Mouse (Mus musculus): ENCODE data around the gene Myom1. TPM values are rescaled to one million over a fixed set of nuclear protein-coding genes. Genes with fewer than 3 reads are reported as not detected.

Myom1 gene
- polyA plus RNA-seq, 1 experiment from 2014 or later = 1.3 TPM

GRCm38 (mm10) chr17:70985501-70986354, 16.7 kb upstream of the Myom1 start:
- 91% methylated on average over 15 of the region's 15 CpGs for WGBS
- no peak for ATAC-seq (replicated peaks)
- Histone ChIP-seq H3K4me1 (peaks cover 24% of the 10 kb centered on the region), H3K9me3 (no peaks in the 10 kb centered on the region), H3K27ac (no peak overlapping the region), H3K9ac (no peak overlapping the region), H3K36me3 (replicated peaks) (0 out of 2 replicates have a peak, but pooled peaks cover 3% of the 10 kb centered on the region), H3K27me3 (replicated peaks) (no peaks in the 10 kb centered on the region), H3K4me2 (no peak overlapping the region), H3K4me3 (no peak overlapping the region)

DNA sequence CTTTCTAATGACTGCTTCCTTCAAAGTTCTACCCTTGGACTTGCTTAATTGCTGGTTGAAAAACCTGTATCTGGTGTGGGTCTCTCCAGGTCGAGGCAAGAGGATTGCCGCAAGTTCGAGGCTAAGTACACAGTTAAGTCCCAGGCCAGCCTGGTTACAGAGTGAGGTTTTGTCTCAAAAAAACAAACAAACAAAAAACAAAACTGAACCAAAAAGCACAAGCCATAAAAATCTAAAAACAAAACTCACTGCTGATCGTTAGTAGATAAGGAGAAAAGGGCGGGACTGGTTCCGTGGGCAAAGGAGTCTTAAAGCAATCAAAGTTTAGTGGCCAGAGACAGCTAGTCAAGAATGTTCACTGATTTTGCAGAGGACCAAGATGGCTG, 16.1 kb upstream of the Myom1 start:
- 94% methylated on average over 6 of the region's 6 CpGs for WGBS
- H3K4me3 ChIP-seq = no peak overlapping the region
- H3K9ac ChIP-seq = no peak overlapping the region
- H3K36me3 ChIP-seq (replicated peaks) = 0 out of 2 replicates have a peak, but pooled peaks cover 2% of the 10 kb centered on the region
- H3K4me1 ChIP-seq = peaks cover 28% of the 10 kb centered on the region
- no peak for ATAC-seq (replicated peaks)
- H3K9me3 ChIP-seq = no peaks in the 10 kb centered on the region
- H3K27ac ChIP-seq = no peak overlapping the region
- H3K4me2 ChIP-seq = no peak overlapping the region
- no peaks in the 10 kb centered on the region for H3K27me3 ChIP-seq (replicated peaks)

GRCm38 (mm10) chr17:70986831-70987660, 15.4 kb upstream of the Myom1 start:
- Histone ChIP-seq H3K4me3 (no peak overlapping the region), H3K27ac (no peak overlapping the region), H3K27me3 (replicated peaks) (no peaks in the 10 kb centered on the region), H3K9ac (no peak overlapping the region), H3K4me1 (peaks cover 30% of the 10 kb centered on the region), H3K36me3 (replicated peaks) (no peaks in the 10 kb centered on the region), H3K9me3 (no peaks in the 10 kb centered on the region), H3K4me2 (no peak overlapping the region)
- 89% methylated on average over 15 of the region's 15 CpGs for WGBS
- no peak for ATAC-seq (replicated peaks)

DNA sequence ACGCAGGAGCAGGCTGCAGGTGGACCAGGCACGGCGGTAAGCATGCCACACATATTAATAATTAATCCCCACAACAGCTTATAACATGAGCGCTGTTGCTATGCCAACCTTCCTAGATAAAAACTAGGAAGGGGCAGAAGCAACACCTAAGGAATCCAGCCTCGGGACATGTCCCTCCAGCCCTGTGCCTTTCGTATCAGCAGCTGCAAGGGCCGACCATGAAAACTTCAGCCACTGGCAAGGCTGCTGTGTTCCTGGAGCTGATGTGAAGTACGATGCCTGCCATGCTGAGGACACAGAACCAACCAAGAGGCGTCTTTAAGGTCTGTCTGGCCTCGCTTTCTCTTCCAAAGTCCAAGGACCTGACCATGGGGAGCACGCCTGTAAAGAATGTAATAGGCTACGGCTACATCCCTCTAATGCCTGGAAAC, 14.1 kb upstream of the Myom1 start:
- WGBS = 85% methylated on average over 12 of the region's 12 CpGs
- H3K4me2 ChIP-seq = peak overlapping the region; percentile 0; the same call in 1 of the 2 replicates

DNA sequence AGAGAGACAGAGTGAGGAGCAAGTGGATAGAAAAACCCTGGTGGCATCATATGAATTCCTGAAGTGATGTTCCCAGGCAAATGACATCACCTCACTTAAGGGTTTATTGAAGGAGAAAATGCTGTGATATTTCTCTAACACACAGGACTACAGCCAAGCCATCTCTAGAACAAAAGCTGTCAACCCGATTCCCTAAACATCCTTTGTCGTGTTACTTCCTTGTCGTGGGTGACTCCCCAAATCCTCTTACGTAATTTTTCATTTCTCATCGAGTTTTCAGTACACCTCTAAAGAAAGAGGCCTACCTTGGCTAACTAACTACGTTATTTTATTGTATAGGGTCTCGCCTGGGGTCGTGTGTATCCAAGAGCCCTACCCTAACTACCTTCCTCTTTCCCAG, 13.0 kb upstream of the Myom1 start:
- Histone ChIP-seq H3K4me1 (peaks cover 30% of the 10 kb centered on the region), H3K9me3 (no peaks in the 10 kb centered on the region), H3K4me2 (peak overlapping the region; percentile 60), H3K27me3 (replicated peaks) (no peaks in the 10 kb centered on the region), H3K36me3 (replicated peaks) (no peaks in the 10 kb centered on the region), H3K27ac (peak overlapping the region; percentile 96), H3K4me3 (peak overlapping the region; percentile 94), H3K9ac (peak overlapping the region; percentile 95)
- 0 out of 2 replicates have a peak, but pooled peaks have one; percentile 10 for ATAC-seq (replicated peaks)
- 44% methylated on average over 8 of the region's 8 CpGs for WGBS

More for the DNA sequence above, 14.1 kb upstream of the Myom1 start:
- no peak overlapping the region for H3K27ac ChIP-seq
- H3K4me1 ChIP-seq = peaks cover 30% of the 10 kb centered on the region
- H3K9me3 ChIP-seq = no peaks in the 10 kb centered on the region
- ATAC-seq (replicated peaks) = no peak
- no peak overlapping the region for H3K9ac ChIP-seq
- no peaks in the 10 kb centered on the region for H3K36me3 ChIP-seq (replicated peaks)
- H3K4me3 ChIP-seq = no peak overlapping the region
- no peaks in the 10 kb centered on the region for H3K27me3 ChIP-seq (replicated peaks)

GRCm38 (mm10) chr17:70989991-70990390, 12.4 kb upstream of the Myom1 start:
- under 1% methylated on average over 24 of the region's 24 CpGs for WGBS

DNA sequence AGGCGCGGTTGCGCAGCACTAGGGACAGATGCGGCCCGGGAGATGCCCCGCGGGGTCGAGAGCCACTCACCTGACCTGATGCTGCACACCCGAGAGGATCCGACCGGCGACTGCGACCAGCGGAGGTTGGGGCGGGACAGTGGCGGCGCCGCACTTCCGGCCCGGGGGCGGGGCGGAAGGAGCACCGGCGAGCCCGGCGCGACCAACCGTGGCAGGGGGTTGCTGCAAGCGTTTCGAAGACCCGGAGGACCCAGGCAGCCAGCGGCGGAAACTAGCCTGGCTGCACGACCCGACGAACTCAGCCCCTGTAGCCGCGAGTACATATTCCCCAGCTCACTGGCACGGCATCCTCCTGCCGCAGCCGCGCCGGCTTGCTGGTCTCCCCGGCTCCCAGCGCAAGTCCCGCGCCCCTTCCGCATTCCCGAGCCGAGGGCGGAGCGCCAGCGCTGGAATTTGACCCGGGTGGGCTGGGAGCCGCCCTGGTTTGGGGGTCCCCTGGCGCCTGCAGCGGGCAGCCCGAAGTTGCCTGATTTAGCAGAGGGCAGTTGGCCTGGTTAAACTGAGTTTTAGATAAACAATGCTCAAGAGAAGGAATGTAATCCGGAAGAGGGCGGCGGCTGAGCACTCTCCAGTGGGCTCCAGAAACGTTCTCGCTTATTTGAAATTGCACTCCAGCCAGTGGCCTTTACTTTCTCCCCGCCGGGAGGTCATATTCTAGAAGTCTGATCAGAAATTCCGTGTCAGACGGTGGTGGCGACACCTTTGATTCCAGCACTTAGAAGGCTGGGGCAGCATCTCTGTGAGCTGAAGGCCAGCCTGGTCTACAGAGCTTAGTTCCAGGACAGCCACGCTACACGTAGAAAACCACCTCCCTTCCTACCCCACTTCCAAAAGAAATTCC, 11.8 kb upstream of the Myom1 start:
- Histone ChIP-seq H3K9ac (peak overlapping the region; percentile 95), H3K4me2 (peak overlapping the region; percentile 60), H3K9me3 (no peaks in the 10 kb centered on the region), H3K36me3 (replicated peaks) (no peaks in the 10 kb centered on the region), H3K4me3 (peak overlapping the region; percentile 94), H3K27ac (peak overlapping the region; percentile 96), H3K4me1 (peaks cover 30% of the 10 kb centered on the region), H3K27me3 (replicated peaks) (no peaks in the 10 kb centered on the region)
- peak; percentile 96 for ATAC-seq (replicated peaks)
- WGBS = under 1% methylated on average over 69 of the region's 70 CpGs

More at GRCm38 (mm10) chr17:70989991-70990390, 12.4 kb upstream of the Myom1 start:
- peak overlapping the region; percentile 60 for H3K4me2 ChIP-seq
- peak overlapping the region; percentile 95 for H3K9ac ChIP-seq
- peak overlapping the region; percentile 94 for H3K4me3 ChIP-seq
- no peaks in the 10 kb centered on the region for H3K9me3 ChIP-seq
- peak; percentile 82 for ATAC-seq (replicated peaks)
- no peaks in the 10 kb centered on the region for H3K36me3 ChIP-seq (replicated peaks)
- peak overlapping the region; percentile 96 for H3K27ac ChIP-seq
- H3K27me3 ChIP-seq (replicated peaks) = no peaks in the 10 kb centered on the region
- H3K4me1 ChIP-seq = peaks cover 30% of the 10 kb centered on the region

DNA sequence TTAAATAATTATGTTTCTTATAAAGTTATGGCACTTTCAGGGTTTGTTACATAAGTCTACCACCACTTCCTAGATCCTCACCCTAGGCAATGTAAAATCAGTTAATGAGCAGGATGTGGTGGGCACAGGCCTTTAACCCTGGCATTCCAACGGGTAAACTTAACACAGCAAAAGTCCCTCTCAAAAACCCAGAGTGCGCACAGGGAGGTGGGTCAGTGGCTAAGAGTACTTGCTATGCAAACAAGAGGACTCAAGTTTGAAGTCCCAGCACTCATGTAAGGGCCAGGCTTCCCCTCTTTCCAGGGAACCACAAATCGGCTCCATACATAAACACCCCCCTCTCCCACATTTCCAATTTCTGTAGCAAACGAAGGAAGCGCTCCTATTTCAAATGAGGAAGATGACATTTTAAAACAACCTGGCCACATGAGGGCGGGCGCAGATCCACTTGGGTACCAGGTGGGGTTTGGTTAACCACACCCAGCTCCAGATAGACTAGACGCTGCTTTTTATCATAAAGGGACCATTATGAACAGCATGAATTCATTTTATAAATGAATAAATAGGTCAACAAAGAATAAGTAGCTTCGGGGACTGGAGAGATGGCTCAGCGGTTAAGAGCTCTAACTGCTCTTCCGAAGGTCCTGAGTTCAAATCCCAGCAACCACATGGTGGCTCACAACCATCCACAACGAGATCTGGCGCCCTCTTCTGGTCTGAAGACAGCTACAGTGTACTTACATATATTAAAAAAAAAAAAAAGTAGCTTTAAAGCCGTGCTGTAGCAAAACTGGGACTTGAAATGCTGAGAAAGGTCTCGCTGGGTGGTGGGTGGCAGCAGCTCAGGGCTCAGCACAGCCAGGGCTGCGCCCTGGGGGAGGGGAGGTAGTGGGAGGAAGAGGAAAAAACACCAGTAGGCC, 10.5 kb upstream of the Myom1 start:
- Histone ChIP-seq H3K4me3 (no peak overlapping the region), H3K4me2 (no peak overlapping the region), H3K27ac (peak overlapping the region; percentile 96; the same call in 1 of the 2 replicates), H3K36me3 (replicated peaks) (no peaks in the 10 kb centered on the region), H3K27me3 (replicated peaks) (no peaks in the 10 kb centered on the region), H3K9ac (no peak overlapping the region), H3K9me3 (no peaks in the 10 kb centered on the region), H3K4me1 (peaks cover 30% of the 10 kb centered on the region)
- ATAC-seq (replicated peaks) = no peak
- 89% methylated on average over 16 of the region's 16 CpGs for WGBS

DNA sequence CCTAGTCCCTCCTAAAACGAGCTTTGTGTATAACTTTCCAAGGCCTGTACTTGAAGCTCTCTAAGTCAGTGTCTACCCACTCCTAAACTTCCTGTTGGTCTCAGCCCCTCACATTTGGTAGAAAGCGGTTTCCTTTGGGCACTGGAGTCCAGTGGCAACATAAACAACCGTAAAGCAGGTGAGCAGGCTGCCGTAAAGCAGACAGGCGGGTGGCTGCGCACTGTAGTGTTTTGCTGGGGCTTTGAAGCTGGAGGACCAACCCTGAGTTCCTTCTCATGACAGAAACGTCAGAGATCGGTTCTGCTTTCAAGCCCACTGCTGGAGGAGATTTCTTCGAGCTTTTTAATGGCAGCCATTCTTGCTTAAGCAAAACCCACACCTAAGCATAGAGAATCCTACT, 9.8 kb upstream of the Myom1 start:
- Histone ChIP-seq H3K36me3 (replicated peaks) (no peaks in the 10 kb centered on the region), H3K4me2 (no peak overlapping the region), H3K9me3 (no peaks in the 10 kb centered on the region), H3K27ac (no peak overlapping the region), H3K4me3 (no peak overlapping the region), H3K9ac (no peak overlapping the region), H3K27me3 (replicated peaks) (no peaks in the 10 kb centered on the region), H3K4me1 (peaks cover 25% of the 10 kb centered on the region)
- 86% methylated on average over 9 of the region's 9 CpGs for WGBS
- no peak for ATAC-seq (replicated peaks)

- no peak overlapping the region for H3K4me2 ChIP-seq
- H3K9me3 ChIP-seq = no peaks in the 10 kb centered on the region
- no peaks in the 10 kb centered on the region for H3K36me3 ChIP-seq (replicated peaks)
- 59% methylated on average over 3 of the region's 3 CpGs for WGBS
- ATAC-seq (replicated peaks) = no peak
- no peak overlapping the region for H3K4me3 ChIP-seq
- H3K27ac ChIP-seq = no peak overlapping the region
- no peak overlapping the region for H3K9ac ChIP-seq
- H3K27me3 ChIP-seq (replicated peaks) = no peaks in the 10 kb centered on the region
- peaks cover 18% of the 10 kb centered on the region for H3K4me1 ChIP-seq
Observed at GRCm38 (mm10) chr17:70993385-70993807, 9.0 kb upstream of the Myom1 start.

GRCm38 (mm10) chr17:70994671-70995070, 7.8 kb upstream of the Myom1 start:
- Histone ChIP-seq H3K9ac (no peak overlapping the region), H3K27me3 (replicated peaks) (no peaks in the 10 kb centered on the region), H3K9me3 (no peaks in the 10 kb centered on the region), H3K36me3 (replicated peaks) (no peaks in the 10 kb centered on the region), H3K27ac (no peak overlapping the region), H3K4me3 (no peak overlapping the region), H3K4me1 (peaks cover 6% of the 10 kb centered on the region), H3K4me2 (no peak overlapping the region)
- 78% methylated on average over 6 of the region's 6 CpGs for WGBS
- ATAC-seq (replicated peaks) = no peak
